Mouse (Mus musculus) WW6 (cell line): ENCODE measurements around the gene Lsm7.

ENCODE experiments used
- DNase-seq: peaks from one replicate; pipeline ENCODE4 v3.0.0-alpha.2; 2013; ENCODE audit warnings: low read depth, low spot score

Lsm7 gene

DNA sequence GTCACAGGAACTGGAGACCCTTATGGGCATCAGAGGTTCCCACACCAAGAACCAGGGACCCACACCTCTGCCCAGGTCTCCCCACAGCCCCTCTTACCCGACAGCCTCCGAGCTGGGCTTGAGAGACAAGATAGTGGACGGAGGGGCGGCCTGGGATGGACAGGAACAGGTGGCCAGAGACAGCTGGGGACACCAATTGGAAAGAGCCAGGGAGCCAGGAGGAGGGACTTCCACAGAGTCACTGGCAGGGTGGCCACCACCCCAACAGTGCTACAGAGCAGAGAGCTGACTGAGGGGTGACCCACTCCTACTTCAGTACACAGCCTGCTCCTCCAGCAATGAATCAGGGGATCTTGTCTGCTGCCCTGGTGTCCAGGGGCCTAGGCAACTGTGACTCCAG, 41.6 kb downstream of the Lsm7 start, which contains the start of gene Jsrp1:
Gene Jsrp1, minus strand, starts transcription at position 133 of the 400 bp plus-strand sequence.
- DNase-seq: no peak

DNA sequence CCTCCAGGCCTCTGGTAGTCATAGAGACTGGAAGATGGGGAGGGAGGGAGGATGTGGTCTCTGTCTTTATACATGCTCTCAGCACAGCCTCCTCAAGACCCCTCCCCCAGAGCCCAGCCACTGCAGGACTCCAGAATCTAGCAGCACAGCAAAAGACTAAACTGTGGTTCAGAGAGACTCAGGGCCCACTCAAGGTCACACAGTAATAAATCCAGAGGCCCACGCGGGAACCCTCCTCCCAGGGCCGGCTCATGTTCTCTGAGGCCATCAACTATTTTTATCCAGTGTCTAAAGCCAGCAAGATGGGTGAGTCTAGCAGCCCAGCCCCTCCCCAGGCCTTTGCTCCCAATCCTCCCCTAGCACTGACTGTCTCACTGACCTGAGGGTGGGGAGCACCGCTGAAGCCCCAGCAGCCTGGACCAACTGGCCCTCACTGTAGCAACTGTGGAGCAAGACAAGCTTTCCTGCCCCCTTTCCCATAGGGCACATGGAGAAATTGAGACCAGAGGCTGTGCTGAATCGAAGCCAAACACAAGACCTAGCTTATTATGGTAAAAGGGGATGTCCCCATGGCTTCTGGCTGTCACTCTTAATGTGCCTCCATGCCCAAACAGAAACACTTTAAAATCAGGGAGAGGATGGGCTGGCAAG, 42.5 kb downstream of the Lsm7 start:
- no peak for DNase-seq

DNA sequence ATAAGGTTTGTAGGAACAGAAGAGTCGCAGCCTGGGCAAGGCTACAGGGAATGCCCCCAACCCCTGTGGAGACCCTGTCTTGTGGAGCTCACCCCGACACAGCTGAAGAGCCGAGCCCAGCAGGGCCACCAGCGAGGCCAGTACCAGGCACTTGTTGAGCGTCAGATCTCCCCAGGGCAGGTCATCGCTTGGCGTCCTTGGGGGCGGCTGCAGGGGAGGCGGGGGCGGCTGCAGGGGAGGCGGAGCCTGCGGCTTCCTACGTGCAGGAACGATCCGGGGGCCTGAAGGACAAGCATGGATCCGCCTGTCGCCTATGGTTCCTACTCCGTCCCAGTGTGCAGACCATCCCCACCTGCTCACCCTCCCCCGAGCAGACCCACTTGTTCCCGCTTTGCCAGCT, 44.9 kb downstream of the Lsm7 start:
- DNase-seq: no peak

DNA sequence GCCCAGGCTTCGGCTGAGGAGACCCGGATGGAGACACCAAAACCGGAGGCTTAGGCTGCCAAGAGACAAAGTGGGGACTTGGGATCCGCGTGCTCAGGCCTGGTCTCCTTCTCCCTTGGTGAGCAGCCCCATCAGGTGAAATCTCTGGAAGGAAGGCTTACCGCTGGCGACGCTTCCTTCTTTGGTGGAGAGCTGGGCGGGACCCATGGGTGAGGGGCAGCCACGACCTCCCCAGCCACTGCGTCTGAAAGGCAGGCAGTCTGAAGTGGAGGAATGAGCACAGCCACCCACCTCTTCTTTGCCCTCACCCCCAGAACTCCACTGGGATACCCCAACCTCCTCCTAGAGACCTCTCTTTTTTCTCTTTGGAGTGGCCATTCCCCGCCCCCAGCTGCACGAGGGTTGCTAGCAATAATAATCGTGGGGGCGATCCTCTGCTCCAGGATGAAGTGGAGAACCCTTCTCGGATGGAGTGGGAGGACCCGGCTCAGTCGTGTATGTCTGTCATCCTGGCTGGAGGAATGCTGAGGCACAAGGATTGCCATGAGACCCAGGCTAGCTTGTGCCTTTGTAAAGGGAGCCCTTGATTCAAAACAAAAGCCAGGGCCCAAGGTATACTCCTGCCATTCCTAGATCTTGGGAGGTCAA, 45.9 kb downstream of the Lsm7 start:
- DNase-seq: no peak

DNA sequence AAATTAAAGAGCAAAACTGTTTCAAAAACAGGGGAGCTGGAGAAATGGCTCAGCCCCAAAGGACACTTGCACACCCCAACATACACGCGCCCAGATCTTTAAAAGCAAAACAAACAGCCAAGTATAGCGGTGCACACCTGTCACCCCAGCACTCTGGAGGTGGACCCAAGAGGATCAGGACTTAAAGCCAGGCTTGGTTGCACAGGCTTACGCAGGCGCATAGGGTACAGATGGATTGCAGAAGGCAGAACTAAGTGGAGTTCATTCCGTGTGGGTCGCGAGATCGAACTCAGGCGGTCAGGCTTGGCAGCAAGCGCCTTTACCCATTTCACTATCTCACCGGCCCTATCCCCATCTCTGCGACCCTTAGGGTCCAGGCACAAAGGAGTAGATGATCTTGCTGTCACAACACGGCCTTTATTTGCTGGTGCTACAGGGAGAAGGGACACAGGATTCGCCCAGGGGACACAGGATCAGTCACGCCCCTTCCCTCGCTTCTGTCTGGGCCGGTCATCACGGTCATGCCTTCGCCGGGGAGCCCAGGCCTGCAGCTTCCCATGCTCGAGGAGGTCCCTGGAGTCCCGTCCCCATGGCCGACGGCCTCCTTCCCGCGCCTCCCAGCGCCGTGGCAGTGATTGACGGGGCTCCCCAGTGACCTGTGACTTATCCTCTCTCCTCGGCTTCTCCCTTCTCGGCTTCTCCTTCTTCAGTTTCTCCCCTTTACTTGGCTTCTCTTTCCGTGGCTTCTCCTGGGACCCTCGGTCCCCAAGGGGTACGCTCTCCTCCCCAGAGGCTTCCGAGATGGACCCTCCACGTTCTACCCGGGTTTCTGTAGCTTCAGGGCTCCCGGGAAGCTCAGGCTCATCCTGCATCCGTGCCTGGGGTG, 46.7 kb downstream of the Lsm7 start:
- DNase-seq: no peak

DNA sequence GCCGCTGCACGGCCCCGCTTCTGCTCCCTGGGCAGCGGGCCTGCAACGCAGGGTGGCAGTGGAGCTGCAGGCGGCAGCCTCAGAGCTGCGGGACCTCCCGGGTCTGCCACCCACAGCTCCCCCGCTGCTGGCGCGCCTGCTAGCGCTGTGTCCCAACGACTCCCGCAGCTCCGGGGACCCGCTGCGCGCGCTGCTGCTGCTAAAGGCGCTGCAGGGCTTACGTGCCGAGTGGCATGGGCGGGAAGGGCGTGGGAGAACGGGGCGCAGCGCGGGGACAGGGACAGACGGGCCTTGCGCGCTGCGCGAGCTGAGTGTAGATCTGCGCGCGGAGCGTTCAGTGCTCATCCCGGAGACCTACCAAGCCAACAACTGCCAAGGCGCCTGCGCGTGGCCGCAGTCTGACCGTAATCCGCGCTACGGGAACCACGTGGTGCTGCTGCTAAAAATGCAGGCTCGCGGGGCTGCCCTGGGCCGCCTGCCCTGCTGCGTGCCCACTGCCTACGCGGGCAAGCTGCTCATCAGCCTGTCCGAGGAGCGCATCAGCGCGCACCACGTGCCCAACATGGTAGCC, 47.9 kb downstream of the Lsm7 start:
- DNase-seq: no peak

DNA sequence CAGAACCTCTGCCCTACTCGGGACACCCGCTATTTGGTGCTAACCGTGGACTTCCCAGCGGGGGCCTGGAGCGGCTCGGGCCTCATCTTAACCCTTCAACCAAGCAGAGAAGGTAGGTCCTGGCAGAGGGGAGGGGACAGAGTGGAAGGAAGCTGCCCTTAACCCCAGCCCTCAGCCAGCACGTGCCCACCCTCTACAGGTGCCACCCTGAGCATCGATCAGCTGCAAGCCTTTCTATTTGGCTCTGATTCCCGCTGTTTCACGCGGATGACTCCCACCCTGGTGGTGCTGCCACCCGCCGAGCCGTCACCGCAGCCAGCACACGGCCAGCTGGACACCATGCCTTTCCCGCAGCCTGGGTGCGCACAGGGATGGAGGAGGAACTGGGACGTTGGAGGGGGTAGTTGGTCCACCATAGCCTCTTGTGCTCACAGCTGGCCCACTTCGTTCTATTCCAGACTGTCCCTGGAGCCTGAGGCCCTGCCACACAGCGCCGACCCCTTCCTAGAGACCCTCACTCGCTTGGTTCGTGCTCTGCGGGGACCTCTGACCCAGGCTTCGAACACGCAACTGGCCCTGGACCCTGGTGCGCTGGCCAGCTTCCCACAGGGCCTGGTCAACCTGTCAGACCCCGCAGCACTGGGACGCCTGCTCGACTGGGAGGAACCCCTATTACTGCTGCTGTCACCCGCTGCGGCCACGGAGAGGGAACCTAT, 48.5 kb downstream of the Lsm7 start:
- DNase-seq: no peak

DNA sequence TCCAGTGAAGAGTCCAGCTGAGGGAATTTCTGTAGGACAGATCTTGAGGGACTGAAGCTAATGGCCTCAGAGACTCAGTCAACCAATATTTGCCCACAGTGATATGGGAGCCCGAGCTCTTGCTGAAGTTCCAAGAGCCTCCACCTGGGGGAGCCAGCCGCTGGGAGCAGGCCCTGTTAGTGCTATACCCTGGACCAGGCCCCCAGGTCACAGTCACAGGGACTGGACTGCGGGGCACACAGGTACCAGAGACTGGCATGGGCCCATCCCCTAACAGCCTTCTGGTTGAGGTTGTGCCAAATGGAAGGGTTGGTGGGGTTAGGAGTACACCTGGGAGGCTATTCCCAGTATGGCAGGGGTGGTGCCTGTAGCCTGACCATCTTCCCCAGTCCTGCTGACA, 49.1 kb downstream of the Lsm7 start:
- no peak for DNase-seq

DNA sequence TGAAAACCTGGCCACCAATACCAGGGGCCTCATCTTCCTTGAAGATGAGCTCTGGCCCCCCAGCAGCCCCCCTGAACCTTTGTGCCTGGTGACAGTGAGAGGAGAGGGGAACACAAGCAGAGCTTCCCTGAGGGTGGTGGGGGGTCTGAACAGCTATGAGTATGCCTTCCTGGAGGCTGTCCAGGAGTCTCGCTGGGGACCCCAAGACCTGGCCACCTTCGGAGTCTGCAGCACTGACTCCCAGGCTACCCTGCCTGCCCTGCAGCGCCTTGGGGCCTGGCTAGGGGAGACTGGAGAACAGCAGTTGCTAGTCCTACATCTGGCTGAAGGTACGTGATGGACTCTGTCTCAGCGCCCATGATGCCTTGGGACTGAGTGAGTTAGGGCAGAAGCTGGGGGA, 49.7 kb downstream of the Lsm7 start:
- no peak for DNase-seq

DNA sequence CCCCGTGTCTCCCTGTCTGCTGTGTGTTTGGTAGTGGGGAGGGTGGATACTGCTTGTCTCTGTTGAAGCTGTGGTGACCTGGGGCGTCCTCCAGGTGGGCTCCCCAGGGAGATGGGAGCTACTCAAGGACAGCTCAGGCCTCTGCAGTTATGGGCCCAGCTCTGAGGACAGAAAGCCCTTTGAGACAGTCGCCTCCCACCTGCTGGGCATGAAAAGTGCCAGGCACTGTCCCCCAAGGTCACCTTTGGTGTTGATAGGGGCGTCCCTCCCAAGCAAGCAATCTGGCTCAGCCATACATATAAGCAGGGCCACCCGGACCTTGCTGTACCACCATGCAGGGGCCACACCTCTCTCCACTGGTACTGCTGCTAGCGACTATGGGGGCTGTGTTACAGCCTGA, 50.1 kb downstream of the Lsm7 start, which contains the start of gene Amh:
Gene Amh, plus strand, starts transcription at position 328 of the 400 bp plus-strand sequence.
- no peak for DNase-seq

DNA sequence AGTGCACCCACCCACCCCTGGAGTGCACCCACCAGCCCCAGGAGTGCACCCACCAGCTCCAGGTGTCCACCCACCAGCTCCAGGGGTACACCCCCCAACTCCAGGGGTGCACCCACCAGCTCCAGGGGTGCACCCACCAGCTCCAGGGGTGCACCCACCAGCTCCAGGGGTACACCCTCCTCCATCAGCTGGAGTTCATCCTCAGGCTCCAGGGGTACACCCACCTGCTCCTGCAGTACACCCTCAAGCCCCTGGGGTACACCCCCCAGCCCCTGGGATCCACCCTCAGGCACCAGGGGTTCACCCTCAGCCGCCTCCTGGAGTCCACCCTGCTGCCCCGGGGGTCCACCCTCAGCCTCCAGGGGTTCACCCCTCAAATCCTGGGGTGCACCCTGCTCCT, 50.7 kb downstream of the Lsm7 start:
- no peak for DNase-seq

DNA sequence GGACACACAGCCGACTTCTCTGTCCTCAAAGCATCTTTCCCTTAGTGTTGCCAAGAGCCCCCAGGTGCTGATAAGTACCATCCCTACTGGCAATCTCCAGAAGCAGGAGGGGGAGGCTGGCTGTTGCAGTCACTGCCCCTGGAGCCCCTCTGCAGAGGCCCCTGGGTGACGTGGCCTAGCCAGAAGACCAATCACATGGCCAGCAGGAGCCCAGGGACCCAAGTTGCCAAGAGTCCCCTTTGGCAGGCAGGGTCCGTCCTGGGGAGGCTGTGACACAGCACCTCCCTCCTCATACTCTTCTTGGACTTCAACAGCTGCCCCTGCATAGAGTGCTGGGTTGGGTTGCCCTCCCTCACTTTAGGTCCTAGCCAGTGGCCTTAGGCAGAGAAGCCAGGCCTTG, 52.0 kb downstream of the Lsm7 start:
- no peak for DNase-seq
